Mouse (Mus musculus) ovary, postnatal 10 days (tissue): ENCODE measurements around the gene Rab5c.

Experiments used
- DNase-seq: peaks from one replicate; pipeline ENCODE4 v3.0.0; 2022; ENCODE audit warnings: low spot score

Rab5c gene

GRCm38 (mm10) chr11:100738066-100738604 lies at the start of gene Rab5c:
TSS of gene Rab5c (minus strand) at chr11:100738215.
- peak; percentile 92 for DNase-seq

GRCm38 (mm10) chr11:100785774-100786173 lies 47.8 kb upstream of the Rab5c start:
- DNase-seq, result no peak

GRCm38 (mm10) chr11:100784286-100784685 lies 46.3 kb upstream of the Rab5c start:
- DNase-seq, result no peak

GRCm38 (mm10) chr11:100782568-100782967 lies 44.6 kb upstream of the Rab5c start:
- DNase-seq, result no peak

GRCm38 (mm10) chr11:100781763-100782475 lies 43.9 kb upstream of the Rab5c start:
- DNase-seq, result no peak

- DNase-seq, result no peak
These were observed 42.2 kb upstream of the Rab5c start for GRCm38 (mm10) chr11:100780247-100780646.

GRCm38 (mm10) chr11:100778069-100778468 lies 40.1 kb upstream of the Rab5c start:
- DNase-seq, result no peak

- no peak for DNase-seq
These were observed 37.9 kb upstream of the Rab5c start for GRCm38 (mm10) chr11:100775921-100776320.

- DNase-seq, result no peak
These were observed 36.2 kb upstream of the Rab5c start for GRCm38 (mm10) chr11:100774261-100774660.

GRCm38 (mm10) chr11:100770646-100771408 lies 32.8 kb upstream of the Rab5c start, which contains the start of gene Ghdc:
TSS of gene Ghdc (minus strand) at chr11:100770957.
- DNase-seq, result peak; percentile 52

GRCm38 (mm10) chr11:100769980-100770379 lies 32.0 kb upstream of the Rab5c start:
- no peak for DNase-seq

GRCm38 (mm10) chr11:100767871-100768270 lies 29.9 kb upstream of the Rab5c start:
- no peak for DNase-seq

GRCm38 (mm10) chr11:100766726-100767125 lies 28.7 kb upstream of the Rab5c start:
- no peak for DNase-seq

GRCm38 (mm10) chr11:100762831-100763230 lies 24.8 kb upstream of the Rab5c start, which contains the start of gene Hcrt:
TSS of gene Hcrt (minus strand) at chr11:100762931.
- no peak for DNase-seq

GRCm38 (mm10) chr11:100761547-100762045 lies 23.6 kb upstream of the Rab5c start:
- peak; percentile 69 for DNase-seq

- DNase-seq, result no peak
These were observed 21.7 kb upstream of the Rab5c start, which contains the start of gene Kcnh4 for GRCm38 (mm10) chr11:100759611-100760233. TSS of gene Kcnh4 (minus strand) at chr11:100759942.

GRCm38 (mm10) chr11:100758707-100759610 lies 20.9 kb upstream of the Rab5c start:
- peak; percentile 38 for DNase-seq

GRCm38 (mm10) chr11:100757566-100757965 lies 19.6 kb upstream of the Rab5c start:
- no peak for DNase-seq

- no peak for DNase-seq
These were observed 18.5 kb upstream of the Rab5c start for GRCm38 (mm10) chr11:100756476-100756875.

- DNase-seq, result no peak
These were observed 16.7 kb upstream of the Rab5c start for GRCm38 (mm10) chr11:100754693-100755057.

- no peak for DNase-seq
These were observed 16.1 kb upstream of the Rab5c start for GRCm38 (mm10) chr11:100754021-100754692.
